In the genomic region with DNA sequence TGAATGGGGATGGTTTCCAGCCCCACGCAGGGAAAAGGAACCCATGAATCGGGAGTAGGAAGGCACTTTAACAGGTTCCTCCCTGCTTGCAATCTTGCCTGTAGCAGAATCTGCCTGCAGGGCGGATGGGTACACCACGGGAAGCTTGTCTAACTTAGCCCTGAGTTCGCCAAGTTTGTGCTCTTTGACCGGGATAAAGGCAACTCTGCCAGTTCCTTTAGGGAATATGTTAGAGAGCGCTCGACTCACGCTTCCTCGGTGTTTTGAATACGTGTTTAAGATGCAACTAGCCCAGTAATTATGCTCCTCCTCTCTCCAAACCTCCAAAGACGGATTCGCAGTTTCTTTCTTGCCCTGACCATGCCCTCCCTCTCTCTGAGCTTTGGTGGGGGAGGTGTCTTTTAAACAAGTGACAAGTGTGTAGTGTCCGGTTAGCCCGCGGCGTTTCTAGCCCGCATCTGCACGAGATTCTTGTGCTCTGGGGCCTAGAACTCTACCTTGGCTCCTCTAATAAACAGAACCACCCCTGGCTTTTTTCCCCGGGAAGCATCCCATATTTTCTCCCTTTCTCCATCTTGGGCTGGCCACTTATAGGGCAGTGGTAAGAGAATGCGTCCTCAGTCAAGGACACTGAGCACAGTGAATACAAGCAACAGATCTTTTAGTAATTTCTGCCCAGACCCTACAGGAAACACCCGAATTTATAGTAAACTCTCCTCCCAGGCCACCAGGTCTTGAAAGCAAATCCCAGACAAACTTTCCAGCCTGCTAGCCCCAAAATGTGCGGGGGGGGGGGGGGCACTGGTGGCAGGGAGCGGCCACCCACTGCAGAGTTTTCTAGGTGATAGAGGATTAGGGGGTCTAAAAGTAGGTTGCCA, we compare ENCODE assay signal across 9 mouse cellular contexts. TPM values are rescaled to one million over a fixed set of nuclear protein-coding genes. Genes with fewer than 3 reads are reported as not detected.
DNase-seq lines count a peak whose midpoint lies in the region; ATAC-seq and TF ChIP-seq lines count a peak whose summit lies in the region.
"Had no signal": no experiment of that assay in that cellular context is flagged by ENCODE, and none has a peak within 500 bp of the region (broad histone marks: within the 10 kb centered on the region; RNA-seq: fewer than 3 reads in every experiment).

No protein-coding gene starts in this region.

- no peak for TF ChIP-seq CTCF in lung, embryonic 14.5 days (IDR thresholded peaks at IDR 0.05; ENCODE audit: low read depth)
- no peak for TF ChIP-seq CTCF in testis, adult 2 months (IDR thresholded peaks at IDR 0.05; ENCODE audit: control insufficient read depth, insufficient read depth, insufficient replicate concordance, low read depth, low read length)

- TF ChIP-seq POLR2A in testis, adult 2 months (IDR thresholded peaks at IDR 0.05; ENCODE audit: control insufficient read depth, low read depth, low read length) = no peak

- no peak overlapping the region for H3K9ac ChIP-seq in lung, embryonic 14.5 days
- peak overlapping the region; percentile 68; the same call in 1 of the 2 replicates for H3K9ac ChIP-seq in embryonic facial prominence, embryonic 14.5 days (ENCODE audit: low read depth, low read length)
- no peak overlapping the region for H3K9ac ChIP-seq in limb, embryonic 11.5 days (ENCODE audit: low read length)

- H3K4me2 ChIP-seq in lung, embryonic 14.5 days = peak overlapping the region; percentile 98; the same call in 1 of the 2 replicates
- peak overlapping the region; percentile 92 for H3K4me2 ChIP-seq in embryonic facial prominence, embryonic 14.5 days (ENCODE audit: low read depth, low read length)
- peak overlapping the region; percentile 95; the same call in 1 of the 2 replicates for H3K4me2 ChIP-seq in limb, embryonic 11.5 days (ENCODE audit: low read depth, severe bottlenecking)

- no peak overlapping the region for H3K27ac ChIP-seq in lung, embryonic 14.5 days (ENCODE audit: low read depth)
- H3K27ac ChIP-seq in embryonic facial prominence, embryonic 14.5 days (replicated peaks; ENCODE audit: low read depth, low read length) = no peak overlapping the region
- H3K27ac ChIP-seq in limb, embryonic 11.5 days (replicated peaks; ENCODE audit: low read depth, low read length) = no peak overlapping the region
- H3K27ac ChIP-seq in testis, adult 2 months (ENCODE audit: control insufficient read depth, insufficient read depth, low read depth, low read length) = no peak overlapping the region

- H3K9me3 ChIP-seq in lung, embryonic 14.5 days (ENCODE audit: low read depth, low read length) = no peaks in the 10 kb centered on the region
- no peaks in the 10 kb centered on the region for H3K9me3 ChIP-seq in embryonic facial prominence, embryonic 14.5 days (ENCODE audit: control insufficient read depth, low read length)
- no peaks in the 10 kb centered on the region for H3K9me3 ChIP-seq in limb, embryonic 11.5 days (ENCODE audit: control insufficient read depth, low read length)

- no peaks in the 10 kb centered on the region for H3K4me1 ChIP-seq in lung, embryonic 14.5 days (ENCODE audit: insufficient read depth)
- H3K4me1 ChIP-seq in embryonic facial prominence, embryonic 14.5 days (ENCODE audit: control insufficient read depth, insufficient read depth, low read length) = peaks cover 12% of the 10 kb centered on the region
- H3K4me1 ChIP-seq in limb, embryonic 11.5 days (ENCODE audit: control insufficient read depth, insufficient read depth, low read length) = peaks cover 38% of the 10 kb centered on the region
- H3K4me1 ChIP-seq in testis, adult 2 months (ENCODE audit: control insufficient read depth, insufficient read depth, low read length) = peaks cover 36% of the 10 kb centered on the region

- no peak for DNase-seq in lung, embryonic 14.5 days
- no peak for DNase-seq in lung, postnatal 25 days (ENCODE audit: low spot score)
- peak; percentile 26 for DNase-seq in embryonic facial prominence, embryonic 14.5 days (ENCODE audit: low spot score)
- peak; percentile 48 for DNase-seq in limb, embryonic 11.5 days (ENCODE audit: low spot score)
- DNase-seq in spleen, postnatal 10 days (ENCODE audit: low spot score in 2 of 2) = no peak
- DNase-seq in urinary bladder, postnatal 14 days (ENCODE audit: low spot score) = no peak
- no peak for DNase-seq in spleen, postnatal 36 days (ENCODE audit: low spot score in 2 of 2)

- H3K4me3 ChIP-seq in lung, embryonic 14.5 days (ENCODE audit: low read depth, low read length) = peak overlapping the region; percentile 56; the same call in 1 of the 2 replicates
- H3K4me3 ChIP-seq in embryonic facial prominence, embryonic 14.5 days (ENCODE audit: low read depth, low read length) = peak overlapping the region; percentile 60
- peak overlapping the region; percentile 53 for H3K4me3 ChIP-seq in limb, embryonic 11.5 days (ENCODE audit: low read depth, low read length)
- peak overlapping the region; percentile 20 for H3K4me3 ChIP-seq in testis, adult 2 months (ENCODE audit: control insufficient read depth, low read depth, low read length)

- H3K36me3 ChIP-seq in lung, embryonic 14.5 days (ENCODE audit: insufficient read depth) = no peaks in the 10 kb centered on the region
- H3K36me3 ChIP-seq in embryonic facial prominence, embryonic 14.5 days (ENCODE audit: control insufficient read depth, insufficient read depth, low read length) = no peaks in the 10 kb centered on the region
- no peaks in the 10 kb centered on the region for H3K36me3 ChIP-seq in limb, embryonic 11.5 days (ENCODE audit: control insufficient read depth, insufficient read depth, low read length)
- no peaks in the 10 kb centered on the region for H3K36me3 ChIP-seq in testis, adult 2 months (ENCODE audit: control insufficient read depth, insufficient read depth, low read length)

- 8% methylated on average over 24 of the region's 24 CpGs for WGBS in lung, embryonic 14.5 days
- 11% methylated on average over 24 of the region's 24 CpGs for WGBS in embryonic facial prominence, embryonic 14.5 days
- WGBS in limb, embryonic 11.5 days = 2% methylated on average over 24 of the region's 24 CpGs

- ATAC-seq in lung, embryonic 14.5 days (ENCODE audit: insufficient read depth) = no peak
- no peak for ATAC-seq in embryonic facial prominence, embryonic 14.5 days (ENCODE audit: low read depth)
- ATAC-seq in limb, embryonic 11.5 days (ENCODE audit: insufficient number of reproducible peaks, low FRiP score, low TSS enrichment, low read depth) = no peak

- H3K27me3 ChIP-seq in lung, embryonic 14.5 days (ENCODE audit: insufficient read depth, low read length) = peaks cover 98% of the 10 kb centered on the region
- H3K27me3 ChIP-seq in embryonic facial prominence, embryonic 14.5 days (replicated peaks; ENCODE audit: control insufficient read depth, insufficient read depth, low read length) = peaks cover 95% of the 10 kb centered on the region
- peaks cover 84% of the 10 kb centered on the region for H3K27me3 ChIP-seq in limb, embryonic 11.5 days (ENCODE audit: control insufficient read depth, insufficient read depth, low read length)
- no peaks in the 10 kb centered on the region; the same call in 1 of the 2 replicates for H3K27me3 ChIP-seq in testis, adult 2 months (ENCODE audit: control insufficient read depth, insufficient read depth, low read length)

RNA-seq across cellular contexts. Expression of gene Gdnf, which starts 1.4 kb away (rescaled TPM):
- 0.05 TPM in 1 of 2 replicates, not detected in the other for polyA plus RNA-seq in lung, embryonic 14.5 days (2014; fragmentation: Nextera tagmentation; extraction: Ambion mirVana)
- 0.89 and 1.2 TPM in 2 replicates for polyA plus RNA-seq in embryonic facial prominence, embryonic 14.5 days (2014; fragmentation: Nextera tagmentation; extraction: Ambion mirVana)
- polyA plus RNA-seq in limb, embryonic 11.5 days (2014; fragmentation: Nextera tagmentation; extraction: Ambion mirVana) = 1.2 TPM in 2 replicates
- polyA plus RNA-seq in testis, adult 2 months (2012; rRNA removed) = 0.49 and 0.63 TPM in 2 replicates
- polyA plus RNA-seq: liver, embryonic 16.5 days had no signal

Comparison
In these comparisons a context has a peak if more than half of its experiments do, and no peak if none do; other contexts are left out.
1. DNase-seq: peak in embryonic facial prominence, embryonic 14.5 days (single experiment) and limb, embryonic 11.5 days (single experiment); none in lung, embryonic 14.5 days (single experiment), lung, postnatal 25 days (single experiment), spleen, postnatal 10 days (0 of 2), urinary bladder, postnatal 14 days (single experiment) and spleen, postnatal 36 days (0 of 2).
2. Peak in every context shown above with its lines, with median percentiles within 50 percentile points of each other: H3K4me2 ChIP-seq and H3K4me3 ChIP-seq.